Mouse (Mus musculus) lung, postnatal 14 days (tissue): ENCODE data around the gene Tapbpl.
A peak's percentile ranks its signal among the peaks of the same experiment; 100 is the strongest.

Source experiments
- DNase-seq: peaks from one replicate; pipeline ENCODE4 v3.0.0; 2021

Tapbpl gene

DNA sequence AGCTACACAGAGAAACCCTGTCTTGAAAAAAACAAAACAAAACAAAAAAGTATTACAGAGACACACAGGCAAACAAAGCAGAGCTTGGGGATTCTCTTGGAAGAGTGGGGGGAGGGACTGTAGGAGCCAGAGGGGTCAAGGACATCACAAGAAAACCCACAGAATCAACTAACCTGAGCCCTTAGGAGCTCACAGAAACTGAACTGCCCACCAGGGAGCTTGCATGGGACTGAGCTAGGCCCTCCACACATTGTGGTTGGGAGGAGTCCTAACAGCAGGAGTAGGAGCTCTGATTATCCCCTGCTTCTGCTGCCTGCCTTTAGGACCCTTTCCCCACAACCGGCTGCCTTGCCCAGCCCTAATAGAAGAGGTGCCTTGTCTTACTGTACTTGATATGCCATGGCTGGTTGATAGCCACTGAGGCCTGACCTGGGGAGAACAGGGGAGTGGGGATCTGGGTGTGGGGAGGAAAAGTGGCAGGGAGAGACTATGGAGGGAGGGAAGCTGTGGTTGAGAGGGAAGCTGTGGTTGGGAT, 36.1 kb downstream of the Tapbpl start:
- DNase-seq, result no peak

DNA sequence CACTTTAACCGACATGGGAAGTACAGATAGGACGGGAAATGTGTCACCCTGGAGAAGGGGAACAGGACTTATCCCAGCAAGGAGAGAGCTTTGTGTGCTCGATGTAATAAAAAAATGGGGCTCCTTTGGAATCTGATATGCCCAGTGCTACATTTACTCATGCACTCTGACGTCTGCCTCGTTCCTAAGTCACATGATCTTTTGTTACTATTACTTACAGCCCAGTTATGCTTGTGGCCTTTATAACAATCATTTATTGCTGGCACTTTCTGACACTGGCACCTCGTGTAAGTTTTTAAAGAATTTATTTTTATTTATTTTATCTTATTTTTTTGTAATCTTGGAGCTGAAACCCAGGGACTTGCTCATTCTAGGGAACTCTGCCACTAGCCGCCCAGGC, 38.3 kb downstream of the Tapbpl start:
- no peak for DNase-seq

DNA sequence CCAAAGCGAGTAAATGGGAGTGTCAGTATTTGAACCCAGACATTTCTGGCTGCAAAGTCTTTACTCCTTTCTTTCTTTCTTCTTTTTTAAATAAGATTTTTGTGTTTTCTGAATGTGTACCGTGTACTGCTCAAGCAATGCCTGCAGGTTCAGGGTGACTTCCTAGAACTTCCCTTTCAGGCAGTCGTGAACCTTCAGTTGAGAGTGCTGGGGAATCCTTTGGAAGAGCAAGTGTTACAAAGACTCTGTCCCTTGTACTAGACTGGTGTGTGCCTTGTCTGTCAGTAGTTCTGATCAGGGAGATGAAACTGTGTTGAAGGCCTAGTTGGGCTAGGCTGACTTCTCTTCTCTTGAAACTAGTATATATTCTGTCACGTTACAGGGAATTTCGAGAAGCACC, 38.8 kb downstream of the Tapbpl start:
- no peak for DNase-seq

GRCm38 (mm10) chr6:125192016-125192714, 39.5 kb downstream of the Tapbpl start:
- DNase-seq, result peak; percentile 92

DNA sequence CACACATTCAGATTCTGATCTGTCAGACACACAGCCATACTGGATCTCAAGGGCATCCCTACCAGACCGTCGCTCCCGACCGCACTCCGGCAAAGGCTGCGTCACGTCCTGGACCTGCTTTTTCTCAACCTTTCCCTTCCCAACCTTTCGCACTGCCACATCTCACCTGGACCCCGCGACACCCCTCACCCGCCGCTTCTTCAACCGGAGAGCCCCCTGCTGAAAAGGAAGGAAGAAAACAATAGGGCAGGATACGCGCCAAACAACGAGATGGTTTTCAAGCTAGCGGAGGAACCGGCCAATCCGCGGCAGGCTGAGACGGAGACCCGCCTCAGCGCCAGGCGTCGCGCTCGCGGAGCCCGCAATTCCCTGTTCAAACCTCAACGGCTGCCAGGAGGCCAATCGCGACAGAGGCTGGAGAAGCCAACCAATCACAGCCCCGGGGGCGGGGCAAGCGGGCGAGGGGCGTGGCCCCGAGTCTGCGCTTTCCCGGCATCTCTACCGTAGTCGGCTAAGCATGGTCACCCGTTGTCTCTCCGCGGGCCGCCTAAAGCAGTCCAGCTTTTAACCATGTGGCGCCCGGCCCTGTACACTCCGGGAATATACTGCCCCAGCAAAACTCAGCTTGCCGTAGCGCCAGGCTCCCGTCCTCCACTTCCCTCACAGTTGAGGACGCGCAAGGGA, 40.2 kb downstream of the Tapbpl start, which contains the start of the genes Ncapd2 and Mrpl51:
Gene Ncapd2, minus strand, starts transcription at position 370 of the 684 bp plus-strand sequence.
Gene Mrpl51, plus strand, starts transcription at position 470 of the 684 bp plus-strand sequence.
- DNase-seq, result peak; percentile 98

GRCm38 (mm10) chr6:125190816-125191215, 40.8 kb downstream of the Tapbpl start:
- no peak for DNase-seq

DNA sequence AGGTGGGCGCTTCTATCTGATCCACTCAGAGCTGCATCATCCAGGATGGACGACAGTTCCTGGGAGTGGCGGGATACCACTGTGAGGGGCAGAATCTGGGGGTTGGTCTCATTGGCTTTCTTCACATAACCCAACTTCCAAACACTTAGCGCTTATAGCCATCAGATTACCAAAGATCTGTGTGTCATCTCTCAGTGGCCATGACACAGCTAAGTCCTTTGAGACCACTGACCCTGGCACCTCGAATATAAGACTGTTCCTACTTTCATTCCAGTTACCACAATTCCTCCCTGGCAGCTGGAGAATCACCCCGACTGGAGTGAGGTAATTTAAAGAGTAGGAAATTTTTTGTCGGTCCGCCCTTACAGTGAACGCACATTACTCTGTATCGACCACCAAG, 45.5 kb downstream of the Tapbpl start:
- no peak for DNase-seq

DNA sequence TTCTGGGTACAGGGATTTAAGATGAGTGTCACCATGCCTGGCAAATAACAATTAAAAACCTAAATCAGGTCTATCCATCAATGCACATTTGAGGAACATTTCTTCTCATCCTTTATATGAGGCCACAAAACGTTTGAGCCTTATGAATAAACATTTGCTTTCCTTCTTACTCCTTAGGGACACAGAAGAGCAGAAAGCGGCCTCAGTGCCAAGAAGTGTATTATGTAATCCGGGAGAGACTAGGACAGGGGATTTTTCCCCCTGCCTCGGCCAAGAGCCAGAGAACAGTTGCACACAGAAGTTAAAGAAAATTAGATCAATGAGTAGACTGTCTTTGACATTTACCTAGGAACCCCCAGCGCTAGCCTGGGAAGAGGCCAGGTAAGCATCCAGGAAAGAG, 49.5 kb downstream of the Tapbpl start:
- DNase-seq, result no peak

DNA sequence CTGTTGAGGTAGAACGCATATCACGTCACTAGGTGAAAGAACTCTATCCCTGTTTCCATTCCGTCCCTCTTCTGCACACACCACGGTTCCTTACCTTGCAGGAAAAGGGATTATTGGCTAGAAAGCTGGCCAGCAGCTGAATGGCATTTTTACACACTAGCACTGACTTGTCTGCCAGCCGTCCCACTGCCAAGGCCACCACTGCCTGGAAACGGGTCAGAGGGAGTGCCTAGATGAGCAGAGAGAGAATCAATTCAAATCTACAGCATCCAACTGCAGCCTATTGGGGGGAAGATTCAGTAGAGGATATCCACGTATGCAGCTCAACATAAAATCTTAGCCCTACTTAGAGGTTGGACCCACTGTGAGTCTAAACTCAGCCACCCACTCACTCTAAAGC, 52.1 kb downstream of the Tapbpl start:
- no peak for DNase-seq

- no peak for DNase-seq
These were observed 56.2 kb downstream of the Tapbpl start for GRCm38 (mm10) chr6:125175469-125175868.
